Mouse (Mus musculus) MEL (cell line): ENCODE measurements at regions not wholly inside any gene's neighbourhood (a gene's known extent, or its start where the extent isn't known, plus 50 kb on each side); places are given as distances from the start of the nearest gene placed in this dataset.
"Not testable (repeated sequence)": the region's sequence is repeated elsewhere in the genome, so short reads cannot be mapped to it uniquely, and the experiment has no call there.

ENCODE experiments used
- DNase-seq: peaks from one replicate; pipeline ENCODE4 v3.0.0; 2011; ENCODE audit warnings: low read depth, low spot score
- H3K27ac ChIP-seq: 2 replicates; pipeline ENCODE4 v1.5.1; 2012; ENCODE audit warnings: low read depth, mild to moderate bottlenecking, control low read depth, low read length, moderate library complexity; ENCODE audit not compliant: control insufficient read depth
- H3K27me3 ChIP-seq, 2 experiments: fragments of 150-350 bp in 1 of 2; sonication (generic) in 1 of 2; 2 replicates each; pipeline ENCODE4 v1.6.1; 2012; ENCODE audit warnings: low read length in 2 of 2, mild to moderate bottlenecking in 2 of 2, improper control_type of control experiment in 1 of 2, moderate library complexity in 1 of 2; ENCODE audit not compliant: insufficient read depth in 2 of 2, control insufficient read depth in 1 of 2
- H3K36me3 ChIP-seq, 2 experiments: 2 replicates each; pipeline ENCODE4 v1.6.1; 2012 to 2014; ENCODE audit warnings: low read length in 2 of 2, improper control_type of control experiment in 1 of 2, inconsistent platforms in 1 of 2, mild to moderate bottlenecking in 1 of 2; ENCODE audit not compliant: insufficient read depth in 2 of 2, control insufficient read depth in 1 of 2
- H3K4me1 ChIP-seq, 2 experiments: fragments of 150-350 bp in 1 of 2; sonication (generic) in 1 of 2; 2 replicates each; pipeline ENCODE4 v1.6.1; 2012; ENCODE audit warnings: low read length in 2 of 2, improper control_type of control experiment in 1 of 2, mild to moderate bottlenecking in 1 of 2; ENCODE audit not compliant: insufficient read depth in 2 of 2, control insufficient read depth in 1 of 2
- H3K4me3 ChIP-seq, 2 experiments: fragments of 150-350 bp in 1 of 2; sonication (generic) in 1 of 2; 2 replicates each; pipeline ENCODE4 v1.5.1; 2012; ENCODE audit warnings: low read depth in 2 of 2, low read length in 2 of 2, mild to moderate bottlenecking in 2 of 2, moderate library complexity in 2 of 2, control low read depth in 1 of 2, improper control_type of control experiment in 1 of 2; ENCODE audit not compliant: control insufficient read depth in 1 of 2, insufficient read depth in 1 of 2
- H3K79me2 ChIP-seq: 2 replicates; pipeline ENCODE4 v1.6.1; 2012; ENCODE audit warnings: mild to moderate bottlenecking, low read length, moderate library complexity; ENCODE audit not compliant: control insufficient read depth, poor library complexity, insufficient read depth
- H3K9ac ChIP-seq: 2 replicates; pipeline ENCODE4 v1.6.1; 2012; ENCODE audit warnings: low read depth, mild to moderate bottlenecking, control low read depth, low read length, moderate library complexity; ENCODE audit not compliant: control insufficient read depth, poor library complexity, severe bottlenecking
- H3K9me3 ChIP-seq: fragments of 150-350 bp; sonication (generic); replicated peaks from 2 replicates; pipeline ENCODE4 v1.6.1; 2012; ENCODE audit warnings: mild to moderate bottlenecking, low read length, improper control_type of control experiment, moderate library complexity; ENCODE audit not compliant: insufficient read depth
- CHD1 ChIP-seq: IDR thresholded peaks from 2 replicates; pipeline ENCODE4 v1.6.1; 2012; ENCODE audit warnings: low read depth, mild to moderate bottlenecking, inconsistent platforms, low read length, improper control_type of control experiment
- CHD2 ChIP-seq: IDR thresholded peaks from 2 replicates; pipeline ENCODE4 v1.6.1; 2011; ENCODE audit warnings: low read length, improper control_type of control experiment
- E2F4 ChIP-seq: IDR thresholded peaks from 2 replicates; pipeline ENCODE4 v1.6.1; 2011; ENCODE audit warnings: low read depth, low read length, improper control_type of control experiment, borderline replicate concordance
- GABPA ChIP-seq: IDR thresholded peaks from 2 replicates; pipeline ENCODE4 v1.6.1; 2012; ENCODE audit warnings: low read depth, mild to moderate bottlenecking, inconsistent platforms, low read length, improper control_type of control experiment, moderate library complexity
- GATA1 ChIP-seq: IDR thresholded peaks from 2 replicates; pipeline ENCODE4 v1.6.1; 2011; ENCODE audit warnings: low read depth, low read length, improper control_type of control experiment
- HCFC1 ChIP-seq: IDR thresholded peaks from 2 replicates; pipeline ENCODE4 v1.6.1; 2012; ENCODE audit warnings: low read depth, mild to moderate bottlenecking, inconsistent platforms, low read length, improper control_type of control experiment, moderate library complexity
- JUND ChIP-seq: IDR thresholded peaks from 2 replicates; pipeline ENCODE4 v1.6.1; 2011; ENCODE audit warnings: low read depth, mild to moderate bottlenecking, improper control_type of control experiment, low read length
- KAT2A ChIP-seq: conservative IDR thresholded peaks from 2 replicates; pipeline ENCODE4 v1.6.1; 2012; ENCODE audit warnings: low read depth, low read length, improper control_type of control experiment, inconsistent platforms
- MAFK ChIP-seq: IDR thresholded peaks from 2 replicates; pipeline ENCODE4 v1.6.1; 2011; ENCODE audit warnings: low read depth, mild to moderate bottlenecking, low read length, improper control_type of control experiment, borderline replicate concordance
- MAX ChIP-seq: IDR thresholded peaks from 2 replicates; pipeline ENCODE4 v1.6.1; 2011; ENCODE audit warnings: low read length, improper control_type of control experiment
- MAZ ChIP-seq: IDR thresholded peaks from 2 replicates; pipeline ENCODE4 v1.6.1; 2012; ENCODE audit warnings: low read depth, mild to moderate bottlenecking, inconsistent platforms, low read length, improper control_type of control experiment
- MEF2A ChIP-seq: IDR thresholded peaks from 2 replicates; pipeline ENCODE4 v1.6.1; 2014; ENCODE audit warnings: low read depth, mild to moderate bottlenecking, inconsistent platforms, low read length, improper control_type of control experiment; ENCODE audit not compliant: poor library complexity, insufficient replicate concordance, severe bottlenecking; ENCODE audit errors: extremely low read depth
- MXI1 ChIP-seq: IDR thresholded peaks from 2 replicates; pipeline ENCODE4 v1.6.1; 2011; ENCODE audit warnings: mild to moderate bottlenecking, low read depth, low read length, improper control_type of control experiment
- NELFE ChIP-seq: IDR thresholded peaks from 2 replicates; pipeline ENCODE4 v1.6.1; 2011; ENCODE audit warnings: low read depth, low read length, improper control_type of control experiment
- NRF1 ChIP-seq: IDR thresholded peaks from 2 replicates; pipeline ENCODE4 v1.6.1; 2014; ENCODE audit warnings: low read depth, mild to moderate bottlenecking, inconsistent platforms, low read length, improper control_type of control experiment, moderate library complexity; ENCODE audit not compliant: poor library complexity, insufficient read depth, severe bottlenecking
- POLR2A ChIP-seq, 2 experiments: IDR thresholded peaks; 2 replicates each; pipeline ENCODE4 v1.6.1; 2011 to 2012; ENCODE audit warnings: low read length in 2 of 2, mild to moderate bottlenecking in 2 of 2, control low read depth in 1 of 2, improper control_type of control experiment in 1 of 2, low read depth in 1 of 2, moderate library complexity in 1 of 2; ENCODE audit not compliant: control insufficient read depth in 1 of 2, insufficient read depth in 1 of 2, poor library complexity in 1 of 2
- POLR2AphosphoS2 ChIP-seq: IDR thresholded peaks from 2 replicates; pipeline ENCODE4 v1.6.1; 2011; ENCODE audit warnings: low read length, improper control_type of control experiment
- SIN3A ChIP-seq: IDR thresholded peaks from 2 replicates; pipeline ENCODE4 v1.6.1; 2012; ENCODE audit warnings: low read length, improper control_type of control experiment, inconsistent platforms
- TAL1 ChIP-seq: IDR thresholded peaks from 2 replicates; pipeline ENCODE4 v1.6.1; 2012; ENCODE audit warnings: mild to moderate bottlenecking, inconsistent platforms, low read length, moderate library complexity, mixed read lengths
- TCF12 ChIP-seq: IDR thresholded peaks from 2 replicates; pipeline ENCODE4 v1.6.1; 2014; ENCODE audit warnings: low read depth, mild to moderate bottlenecking, inconsistent platforms, low read length, improper control_type of control experiment, moderate library complexity
- ZC3H11A ChIP-seq: IDR thresholded peaks from 2 replicates; pipeline ENCODE4 v1.6.1; 2012; ENCODE audit warnings: low read depth, mild to moderate bottlenecking, inconsistent platforms, low read length, improper control_type of control experiment
- ZNF384 ChIP-seq: IDR thresholded peaks from 2 replicates; pipeline ENCODE4 v1.6.1; 2012; ENCODE audit warnings: low read depth, mild to moderate bottlenecking, inconsistent platforms, low read length, improper control_type of control experiment

DNA sequence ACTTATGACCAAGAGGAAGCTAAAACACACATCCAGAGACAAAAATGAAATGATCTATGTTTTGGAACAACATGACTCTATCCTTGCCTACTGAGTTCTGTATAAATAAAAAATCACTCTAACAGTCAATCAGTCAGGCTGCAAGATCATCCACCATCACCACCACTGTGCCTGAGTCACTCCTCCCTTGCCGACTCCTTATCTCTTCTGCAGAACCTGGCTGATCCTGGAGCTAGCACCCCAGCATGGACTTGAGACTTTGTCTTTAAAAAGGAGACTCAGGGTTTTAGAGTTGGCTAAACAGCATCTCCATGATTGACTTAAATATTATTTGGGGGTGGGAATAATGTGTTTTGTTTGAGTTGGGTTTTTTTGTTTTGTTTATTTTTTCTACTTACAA lies 101.9 kb upstream of the Immp2l start:
- TF ChIP-seq GATA1 (no peak), MAZ (no peak), KAT2A (no peak), POLR2A (IDR thresholded peaks at IDR 0.05; ENCODE audit: control insufficient read depth in 1 of 2, insufficient read depth in 1 of 2, low read depth in 1 of 2, low read length in 2 of 2, poor library complexity in 1 of 2) (no peak), E2F4 (no peak), SIN3A (no peak), NRF1 (no peak), JUND (no peak), TAL1 (no peak)
- Histone ChIP-seq H3K27ac (no peak overlapping the region), H3K79me2 (no peaks in the 10 kb centered on the region), H3K36me3 (no peaks in the 10 kb centered on the region), H3K4me1 (no peaks in the 10 kb centered on the region), H3K9ac (no peak overlapping the region), H3K9me3 (no peaks in the 10 kb centered on the region), H3K27me3 (no peaks in the 10 kb centered on the region), H3K4me3 (no peak overlapping the region)
- DNase-seq = no peak

DNA sequence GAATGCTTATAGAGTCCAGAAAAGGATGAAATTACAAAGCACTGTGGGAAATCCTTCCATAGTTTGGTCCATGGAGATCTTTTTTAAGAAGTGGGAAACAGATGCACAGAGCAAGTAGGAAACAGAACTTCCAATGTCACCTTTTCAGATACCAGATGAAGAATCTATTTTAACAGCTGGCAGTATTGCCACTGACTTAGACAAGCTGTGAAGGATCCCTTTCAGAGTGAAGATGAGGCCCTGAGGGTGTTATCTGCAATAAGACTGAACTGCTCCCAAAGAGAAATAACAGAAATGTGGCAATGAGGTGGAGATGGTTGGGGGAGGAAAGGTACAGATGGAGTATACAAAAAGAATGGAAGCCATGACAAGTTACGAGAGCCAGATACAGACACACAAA lies 97.2 kb upstream of the Immp2l start:
- H3K36me3 ChIP-seq = no peaks in the 10 kb centered on the region
- TF ChIP-seq MEF2A (no peak), POLR2AphosphoS2 (no peak), NRF1 (no peak), CHD1 (no peak), ZC3H11A (no peak), TAL1 (no peak), CHD2 (no peak), NELFE (no peak), HCFC1 (no peak), MXI1 (no peak), MAX (no peak), GABPA (no peak), ZNF384 (no peak), MAFK (no peak), TCF12 (no peak)
- TF ChIP-seq, all 39 proteins: peak for 0
- Histone ChIP-seq H3K79me2 (no peaks in the 10 kb centered on the region), H3K4me3 (no peak overlapping the region), H3K9ac (no peak overlapping the region), H3K9me3 (no peaks in the 10 kb centered on the region), H3K4me1 (no peaks in the 10 kb centered on the region), H3K27ac (no peak overlapping the region), H3K27me3 (no peaks in the 10 kb centered on the region)
- DNase-seq = no peak

DNA sequence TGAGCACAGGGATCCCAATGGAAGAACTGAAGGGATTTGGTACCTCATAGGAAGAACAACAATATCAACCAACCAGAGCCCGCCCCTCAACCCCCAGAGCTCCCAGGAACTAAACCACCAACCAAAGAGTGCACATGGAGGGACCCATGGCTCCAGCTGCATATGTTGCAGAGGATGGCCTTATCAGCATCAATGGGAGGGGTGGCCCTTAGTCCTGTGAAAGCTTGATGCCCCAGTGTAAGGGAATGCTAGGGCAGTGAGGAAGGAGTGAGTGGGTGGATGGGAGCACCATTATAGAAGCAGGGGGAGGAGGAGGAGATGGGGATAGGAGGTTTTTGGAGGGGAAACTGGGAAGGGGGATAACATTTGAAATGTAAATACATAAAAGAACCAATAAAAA lies 94.5 kb upstream of the Immp2l start:
- DNase-seq, H3K9ac ChIP-seq, H3K4me3 ChIP-seq, H3K79me2 ChIP-seq, H3K27me3 ChIP-seq, H3K4me1 ChIP-seq, H3K9me3 ChIP-seq, H3K36me3 ChIP-seq, H3K27ac ChIP-seq: not testable (repeated sequence)
